Mouse (Mus musculus) forebrain, embryonic 13.5 days (tissue): Measurements from ENCODE around the gene Tmem39b. TPM values are rescaled to one million over a fixed set of nuclear protein-coding genes. Genes with fewer than 3 reads are reported as not detected.

Experiments
- ATAC-seq: fragments of 200-750 bp; cut with Nextera tagmentation; 2 replicates; pipeline ENCODE4 v1.8.0; 2017
- H3K27ac ChIP-seq: fragments of 300-500 bp; sonication (generic); 2 replicates; pipeline ENCODE4 v1.5.1; 2015; ENCODE audit warnings: inconsistent platforms, mild to moderate bottlenecking, moderate library complexity
- H3K27me3 ChIP-seq: fragments of 300-500 bp; sonication (generic); 2 replicates; pipeline ENCODE4 v1.6.1; 2015; ENCODE audit warnings: mild to moderate bottlenecking, inconsistent platforms
- H3K36me3 ChIP-seq: fragments of 300-500 bp; sonication (generic); 2 replicates; pipeline ENCODE4 v1.6.1; 2015; ENCODE audit warnings: mild to moderate bottlenecking, inconsistent platforms; ENCODE audit not compliant: poor library complexity, severe bottlenecking
- H3K4me1 ChIP-seq: fragments of 300-500 bp; sonication (generic); 2 replicates; pipeline ENCODE4 v1.6.1; 2015; ENCODE audit warnings: inconsistent platforms
- H3K4me2 ChIP-seq: fragments of 300-500 bp; sonication (generic); 2 replicates; pipeline ENCODE4 v1.6.1; 2015; ENCODE audit warnings: inconsistent platforms, mild to moderate bottlenecking, moderate library complexity
- H3K4me3 ChIP-seq: fragments of 300-500 bp; sonication (generic); 2 replicates; pipeline ENCODE4 v1.5.1; 2015; ENCODE audit warnings: mild to moderate bottlenecking, inconsistent platforms
- H3K9ac ChIP-seq: fragments of 300-500 bp; sonication (generic); 2 replicates; pipeline ENCODE4 v1.6.1; 2015; ENCODE audit warnings: mild to moderate bottlenecking, inconsistent platforms
- H3K9me3 ChIP-seq: fragments of 300-500 bp; sonication (generic); replicated peaks from 2 replicates; pipeline ENCODE4 v1.6.1; 2016; ENCODE audit warnings: inconsistent platforms
- WGBS: fragments of 180-500 bp; shearing (Covaris S2); methylation state at CpG from one replicate; pipeline ENCODE4 v1.1.7; 2015; 5-methylcytosine and 5-hydroxymethylcytosine counted together
- polyA plus RNA-seq: library from polyadenylated mRNA; unstranded; fragments of >200 nt; fragmentation: Nextera tagmentation; extraction: Ambion mirVana; gene quantifications from 2 replicates; pipeline ENCODE4 v1.2.1, GENCODE M21; 2015

Gene Tmem39b
- polyA plus RNA-seq, 1 experiment from 2014 or later, result 15.5 TPM

DNA sequence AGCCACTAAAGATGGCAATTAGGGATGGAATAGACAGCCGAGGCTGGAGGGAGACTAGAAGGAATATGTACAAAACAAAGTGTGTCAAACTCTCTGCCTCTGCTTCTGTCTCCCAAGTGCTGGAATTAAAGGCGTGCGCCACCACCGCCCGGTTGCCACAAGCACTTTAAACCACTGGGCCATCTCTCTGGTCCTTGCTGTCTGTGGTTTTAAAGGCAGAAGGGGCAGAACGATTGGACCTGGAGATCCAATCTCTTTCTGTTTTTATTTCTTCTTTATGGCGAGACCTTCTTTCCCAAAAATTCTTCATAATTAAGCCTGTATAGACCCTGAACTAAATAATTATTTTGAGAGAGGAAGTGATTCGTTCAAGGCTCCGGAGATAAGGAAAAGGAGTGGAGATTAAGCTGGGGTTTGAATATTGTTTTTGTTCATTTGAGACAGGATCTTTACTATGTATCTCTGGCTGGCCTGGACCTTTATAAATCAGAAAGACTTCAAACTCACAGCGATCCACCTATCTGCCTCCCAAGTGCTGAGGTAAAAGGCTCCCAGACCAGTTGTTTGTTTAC lies 23.7 kb downstream of the Tmem39b start:
- peaks cover 31% of the 10 kb centered on the region for H3K36me3 ChIP-seq
- ATAC-seq, result no peak
- H3K4me3 ChIP-seq, result peak overlapping the region; percentile 100
- H3K9me3 ChIP-seq, result no peaks in the 10 kb centered on the region
- peaks cover 23% of the 10 kb centered on the region for H3K4me1 ChIP-seq
- no peaks in the 10 kb centered on the region for H3K27me3 ChIP-seq
- 11% methylated on average over 10 of the region's 10 CpGs for WGBS
- peak overlapping the region; percentile 98 for H3K4me2 ChIP-seq
- peak overlapping the region; percentile 96 for H3K9ac ChIP-seq
- peak overlapping the region; percentile 88; the same call in 1 of the 2 replicates for H3K27ac ChIP-seq

DNA sequence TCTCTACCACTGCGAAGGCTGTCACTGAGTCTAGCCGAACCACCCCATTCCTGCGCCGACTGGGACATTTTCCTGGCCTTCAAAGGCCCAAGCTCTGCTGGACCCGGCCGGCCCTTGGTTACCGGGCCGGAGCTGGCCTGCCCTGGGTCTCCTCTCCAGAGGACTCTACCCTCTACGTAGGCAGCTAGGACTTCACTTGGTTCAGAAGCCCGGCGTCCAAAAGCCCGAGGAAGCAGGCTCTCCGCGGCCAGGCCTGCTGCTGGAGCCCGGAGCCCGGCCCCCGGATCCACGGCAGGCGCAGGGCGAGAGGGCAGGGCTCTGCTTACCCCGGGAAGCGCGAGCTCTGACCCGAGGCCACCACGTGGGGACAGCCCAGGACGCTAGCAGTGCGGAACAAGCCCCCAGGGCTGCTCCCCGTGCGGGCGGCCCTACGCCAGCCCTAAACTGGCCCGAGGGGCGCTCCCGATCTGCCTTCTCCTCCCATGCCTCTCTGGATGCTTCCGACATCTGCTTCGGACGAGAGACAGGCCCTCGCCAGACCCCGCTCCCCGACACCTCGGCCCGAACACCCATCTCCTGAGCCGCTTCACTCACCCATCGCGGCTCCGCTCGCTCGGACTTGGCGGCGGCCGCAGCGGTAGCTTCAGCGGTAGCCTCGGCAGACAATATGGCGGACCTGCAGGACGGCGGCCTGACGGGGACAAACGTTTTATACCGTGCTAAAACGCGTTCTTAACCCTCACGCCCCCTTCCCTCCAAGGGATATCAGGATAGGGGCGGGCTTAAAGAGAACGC lies 24.4 kb downstream of the Tmem39b start, which contains the start of gene Kpna6:
TSS of gene Kpna6 (minus strand) at position 685 of the 795 bp plus-strand sequence.
- Histone ChIP-seq H3K36me3 (peaks cover 28% of the 10 kb centered on the region), H3K9me3 (no peaks in the 10 kb centered on the region), H3K4me1 (peaks cover 23% of the 10 kb centered on the region), H3K4me3 (peak within 1 kb of the TSS; percentile 100), H3K27me3 (no peaks in the 10 kb centered on the region), H3K9ac (peak within 1 kb of the TSS; percentile 96), H3K4me2 (peak within 1 kb of the TSS; percentile 98), H3K27ac (peak within 1 kb of the TSS; percentile 88)
- ATAC-seq, result peak; percentile 91
- under 1% methylated on average over 59 of the region's 65 CpGs for whole genome bisulfite sequencing

DNA sequence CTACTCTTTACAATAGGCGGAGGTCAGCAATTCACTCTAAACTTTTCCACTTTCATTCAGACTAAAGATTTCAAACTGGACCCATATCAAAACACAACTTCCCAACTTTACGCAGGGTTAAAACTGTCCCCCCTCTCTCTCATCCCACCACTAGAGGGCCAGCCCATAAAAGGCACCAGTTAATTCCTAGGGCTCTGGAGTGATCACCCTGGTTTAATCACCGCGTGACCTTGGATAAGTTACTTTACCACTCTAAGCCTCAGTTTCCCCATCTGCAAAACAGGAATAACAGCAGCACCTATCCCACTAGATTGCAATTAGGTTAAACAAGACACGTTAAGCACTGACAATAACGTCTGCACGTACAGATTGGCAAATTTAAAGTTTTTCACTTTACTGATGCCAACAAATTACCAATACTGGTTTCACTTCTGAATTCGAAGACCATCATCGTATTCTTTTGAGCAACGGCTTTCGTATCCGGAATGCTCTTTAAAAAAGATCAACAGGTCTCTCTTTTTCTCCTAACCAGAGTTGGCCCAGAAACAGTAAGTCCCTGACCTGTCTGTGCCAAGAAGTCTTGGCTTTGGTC lies 25.1 kb downstream of the Tmem39b start:
- ATAC-seq, result peak; percentile 61; the same call in 1 of the 2 replicates
- Histone ChIP-seq H3K36me3 (peaks cover 24% of the 10 kb centered on the region), H3K27ac (peak overlapping the region; percentile 88), H3K9me3 (no peaks in the 10 kb centered on the region), H3K27me3 (no peaks in the 10 kb centered on the region), H3K4me2 (peak overlapping the region; percentile 98), H3K4me1 (peaks cover 23% of the 10 kb centered on the region), H3K9ac (peak overlapping the region; percentile 96), H3K4me3 (peak overlapping the region; percentile 100)
- WGBS, result 8% methylated on average over 12 of the region's 12 CpGs

DNA sequence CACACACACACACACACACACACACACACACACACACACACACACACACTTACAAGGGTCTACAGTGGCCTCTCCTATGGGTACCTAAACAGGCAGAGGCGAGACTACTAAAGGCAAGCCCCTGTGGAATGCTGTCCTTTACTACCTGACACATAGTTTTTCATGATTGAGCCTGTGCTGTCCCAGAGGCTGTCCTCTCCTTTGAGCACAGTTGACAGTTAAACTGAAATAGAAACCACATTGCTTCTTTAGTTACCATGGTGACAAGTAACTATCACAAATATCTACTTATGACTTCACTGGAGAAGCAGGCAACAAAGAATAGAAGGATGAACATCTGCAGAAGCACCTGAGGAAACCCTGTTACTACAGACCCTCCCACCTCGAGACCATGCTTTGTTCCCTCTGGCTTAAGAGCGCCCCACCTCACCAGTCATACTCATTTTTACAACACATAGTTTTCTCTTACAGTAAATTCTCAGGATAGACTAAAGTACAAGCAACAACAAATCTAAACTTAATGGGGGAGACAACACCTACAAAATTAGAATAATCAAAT lies 34.3 kb downstream of the Tmem39b start:
- WGBS, result 81% methylated on average over 3 of the region's 3 CpGs
- Histone ChIP-seq H3K4me3 (no peak overlapping the region), H3K9me3 (no peaks in the 10 kb centered on the region), H3K4me2 (no peak overlapping the region), H3K9ac (no peak overlapping the region), H3K27ac (no peak overlapping the region), H3K36me3 (peaks cover 53% of the 10 kb centered on the region), H3K27me3 (no peaks in the 10 kb centered on the region), H3K4me1 (no peaks in the 10 kb centered on the region)
- ATAC-seq, result no peak

DNA sequence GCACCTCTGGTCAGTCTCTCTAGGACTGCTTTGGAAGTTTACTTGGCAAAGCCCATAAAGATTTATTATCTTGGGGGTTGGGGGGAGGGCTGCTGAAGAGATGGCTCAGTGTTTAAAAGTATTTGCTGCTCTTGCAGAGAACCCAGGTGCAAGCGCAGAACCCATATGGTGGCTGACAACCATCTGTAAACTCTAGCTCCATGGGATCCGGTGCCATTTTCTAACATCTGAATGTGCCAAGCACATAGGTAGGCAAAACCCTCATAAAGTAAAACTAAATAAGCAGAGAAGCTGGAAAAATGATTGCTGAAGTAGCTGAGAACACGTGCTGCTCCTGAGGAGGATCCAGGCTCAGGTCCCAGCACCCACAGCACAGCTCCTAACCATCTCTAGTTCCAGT lies 35.1 kb downstream of the Tmem39b start:
- 89% methylated on average over 3 of the region's 3 CpGs for WGBS

DNA sequence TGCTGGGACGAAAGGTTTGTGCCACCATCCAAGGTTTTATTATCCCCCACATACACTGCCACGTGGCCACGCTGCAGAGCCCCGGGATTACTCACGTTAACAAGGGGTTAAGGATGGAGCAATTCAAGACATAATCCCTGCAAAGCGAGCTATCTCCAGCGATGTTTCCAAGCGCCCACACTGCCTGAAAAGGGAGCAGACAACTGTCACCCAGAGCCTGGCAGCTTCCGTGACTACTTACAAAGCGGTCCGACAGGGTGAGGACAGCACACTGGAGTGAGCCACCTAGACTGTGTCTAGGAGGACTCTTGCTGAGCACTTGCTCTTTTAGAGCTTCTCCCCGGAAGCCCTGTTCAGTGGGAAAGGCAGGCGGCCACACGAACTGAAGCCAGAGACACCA lies 41.9 kb downstream of the Tmem39b start:
- Histone ChIP-seq H3K36me3 (peaks cover 94% of the 10 kb centered on the region), H3K27ac (no peak overlapping the region)
- 91% methylated on average over 14 of the region's 14 CpGs for WGBS

More for the DNA sequence above, 35.1 kb downstream of the Tmem39b start:
- Histone ChIP-seq H3K4me3 (no peak overlapping the region), H3K9me3 (no peaks in the 10 kb centered on the region), H3K4me1 (no peaks in the 10 kb centered on the region), H3K27me3 (no peaks in the 10 kb centered on the region), H3K27ac (no peak overlapping the region), H3K4me2 (no peak overlapping the region), H3K9ac (no peak overlapping the region), H3K36me3 (peaks cover 57% of the 10 kb centered on the region)
- no peak for ATAC-seq

DNA sequence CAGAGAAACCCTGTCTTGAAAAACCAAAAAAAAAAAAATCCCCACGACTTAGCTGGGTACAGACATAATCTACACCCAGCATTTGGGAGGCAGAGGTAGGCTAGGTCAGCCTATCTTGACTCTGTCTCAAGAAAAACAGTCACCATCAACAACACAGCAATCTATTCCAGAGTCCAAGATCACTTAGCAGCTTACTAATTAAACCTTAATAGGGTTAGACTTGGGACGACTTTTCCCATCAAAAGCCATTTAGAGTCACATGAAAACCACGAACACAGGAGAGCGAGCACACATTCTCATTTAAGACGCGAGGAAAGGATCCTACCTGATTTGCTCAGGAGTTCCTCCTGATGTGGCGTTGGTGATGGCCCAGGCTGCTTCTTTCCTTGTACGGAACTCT lies 46.3 kb downstream of the Tmem39b start:
- Histone ChIP-seq H3K4me1 (no peaks in the 10 kb centered on the region), H3K4me3 (no peak overlapping the region), H3K27ac (no peak overlapping the region), H3K4me2 (no peak overlapping the region), H3K9me3 (no peaks in the 10 kb centered on the region), H3K27me3 (no peaks in the 10 kb centered on the region), H3K9ac (no peak overlapping the region), H3K36me3 (peaks cover 96% of the 10 kb centered on the region)
- WGBS, result 94% methylated on average over 8 of the region's 8 CpGs
- no peak for ATAC-seq

More for the DNA sequence above, 41.9 kb downstream of the Tmem39b start:
- Histone ChIP-seq H3K4me1 (no peaks in the 10 kb centered on the region), H3K9ac (no peak overlapping the region), H3K9me3 (no peaks in the 10 kb centered on the region), H3K27me3 (no peaks in the 10 kb centered on the region), H3K4me2 (no peak overlapping the region), H3K4me3 (no peak overlapping the region)
- ATAC-seq, result no peak

DNA sequence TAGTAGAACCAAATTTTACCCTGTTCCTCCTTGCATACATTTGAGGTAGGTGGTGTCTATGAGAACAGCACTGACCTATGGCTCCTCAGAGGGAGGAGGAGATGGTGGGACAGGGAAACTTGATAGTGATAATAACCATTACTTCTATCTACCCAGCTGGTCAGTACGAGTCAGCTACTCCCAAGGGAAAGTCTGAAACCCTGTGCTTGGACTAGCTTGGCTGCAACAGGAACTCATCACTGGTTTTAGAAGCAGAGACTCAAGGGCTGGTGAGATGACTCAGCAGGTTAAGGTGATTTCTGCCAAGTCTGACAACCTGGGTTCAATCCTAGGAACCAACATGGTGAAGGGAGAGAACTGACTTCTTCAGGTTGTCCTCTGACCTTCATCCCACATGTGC lies 48.0 kb downstream of the Tmem39b start:
- Histone ChIP-seq H3K9me3 (no peaks in the 10 kb centered on the region), H3K27ac (no peak overlapping the region), H3K36me3 (peaks cover 83% of the 10 kb centered on the region), H3K4me2 (no peak overlapping the region), H3K4me1 (no peaks in the 10 kb centered on the region), H3K9ac (no peak overlapping the region), H3K27me3 (no peaks in the 10 kb centered on the region), H3K4me3 (no peak overlapping the region)
- no peak for ATAC-seq
- 81% methylated on average over 1 of the region's 1 CpGs for WGBS

DNA sequence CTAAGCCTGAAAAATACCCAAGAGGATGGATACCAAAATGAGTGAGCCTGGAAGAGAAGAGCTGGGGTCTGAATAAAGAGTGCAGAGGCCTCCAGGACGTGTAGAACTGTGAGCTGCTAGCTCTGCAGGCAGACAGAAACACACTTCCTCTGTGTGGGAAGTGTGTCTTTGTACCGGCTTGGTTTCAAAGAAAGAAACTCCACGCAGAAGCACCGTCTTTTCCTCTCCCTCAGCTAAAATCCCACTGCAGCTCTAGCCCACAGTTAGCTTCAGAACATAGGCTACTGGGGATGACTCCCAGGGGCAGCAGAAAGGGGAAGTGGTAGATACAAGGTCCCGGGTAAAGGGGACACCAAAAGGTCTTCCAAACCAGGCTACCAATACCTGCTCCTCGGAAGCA lies 51.4 kb downstream of the Tmem39b start:
- Histone ChIP-seq H3K4me1 (peaks cover 9% of the 10 kb centered on the region), H3K36me3 (peaks cover 53% of the 10 kb centered on the region), H3K27me3 (no peaks in the 10 kb centered on the region), H3K4me3 (no peak overlapping the region), H3K9ac (no peak overlapping the region), H3K9me3 (no peaks in the 10 kb centered on the region), H3K27ac (no peak overlapping the region), H3K4me2 (no peak overlapping the region)
- WGBS, result 87% methylated on average over 6 of the region's 6 CpGs
- no peak for ATAC-seq

DNA sequence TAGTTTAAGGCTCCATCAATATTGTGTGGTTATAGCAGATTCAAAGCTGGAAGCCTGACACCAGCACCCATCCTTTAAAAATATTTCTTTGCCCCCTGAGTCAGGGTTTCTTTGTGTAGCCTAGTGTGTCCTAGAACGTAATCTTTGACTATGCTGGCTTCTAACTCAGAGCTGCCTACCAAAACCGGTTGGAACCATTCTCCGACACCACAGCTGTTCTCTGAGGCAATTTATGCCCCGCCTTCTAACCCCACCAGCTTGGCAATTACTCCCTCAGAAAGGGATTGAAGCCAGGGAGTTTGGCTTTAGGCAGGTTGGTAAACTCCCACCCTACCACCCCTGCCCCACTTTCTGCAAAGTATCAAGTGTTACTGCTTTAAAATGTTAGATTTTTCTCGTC lies 54.9 kb downstream of the Tmem39b start:
- Histone ChIP-seq H3K27ac (no peak overlapping the region), H3K4me3 (peak overlapping the region; percentile 75; the same call in 1 of the 2 replicates), H3K9ac (0 out of 2 replicates have a peak overlapping the region, but pooled peaks have one; percentile 10), H3K27me3 (no peaks in the 10 kb centered on the region), H3K4me2 (peak overlapping the region; percentile 41), H3K4me1 (peaks cover 38% of the 10 kb centered on the region), H3K9me3 (no peaks in the 10 kb centered on the region), H3K36me3 (peaks cover 44% of the 10 kb centered on the region)
- no peak for ATAC-seq
- WGBS, result 43% methylated on average over 5 of the region's 5 CpGs

DNA sequence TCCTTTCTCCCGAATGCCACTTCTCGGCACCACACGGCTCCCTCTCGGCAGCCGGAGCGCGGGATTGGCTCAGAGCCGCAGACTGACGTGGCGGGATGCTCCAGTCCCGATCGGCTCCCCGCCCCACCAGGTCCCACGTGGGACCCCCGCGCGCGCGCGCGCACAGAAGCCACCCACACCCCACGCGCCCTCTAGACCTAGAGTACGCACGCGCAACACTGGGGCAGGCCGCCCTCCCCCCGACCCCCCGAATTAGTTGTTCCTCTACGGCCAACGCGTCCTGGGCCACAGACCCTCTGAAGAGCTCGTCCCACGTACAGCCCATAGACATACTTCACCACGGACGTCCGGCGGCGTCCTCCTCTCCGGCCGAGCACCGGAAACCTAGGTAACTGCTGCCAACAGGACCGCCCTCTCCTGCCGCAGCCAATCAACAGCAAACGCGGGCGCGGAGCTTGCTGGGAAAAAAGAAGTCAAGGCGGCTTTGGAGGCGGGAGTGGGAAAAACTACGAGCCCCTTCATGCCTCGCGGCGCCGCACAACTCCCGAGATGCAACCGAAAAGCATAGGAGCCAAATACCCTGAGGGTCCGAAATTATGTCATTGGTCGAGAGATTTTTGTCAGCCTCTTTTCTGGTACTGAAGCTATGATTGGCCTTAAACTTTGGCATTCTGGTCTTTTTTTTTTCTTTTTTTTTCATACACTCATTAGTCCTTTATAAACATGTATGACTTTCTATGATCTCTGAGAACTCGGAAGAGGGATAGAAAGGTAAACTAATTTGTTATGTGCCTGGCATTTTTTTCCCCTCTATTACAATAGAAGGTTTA lies 55.8 kb downstream of the Tmem39b start, which contains the start of gene Txlna:
TSS of gene Txlna (minus strand) at position 428 of the 830 bp plus-strand sequence.
- Histone ChIP-seq H3K4me1 (peaks cover 38% of the 10 kb centered on the region), H3K4me3 (peak within 1 kb of the TSS; percentile 75), H3K36me3 (peaks cover 44% of the 10 kb centered on the region), H3K9me3 (no peaks in the 10 kb centered on the region), H3K4me2 (peak within 1 kb of the TSS; percentile 96), H3K27ac (peak within 1 kb of the TSS; percentile 92), H3K27me3 (no peaks in the 10 kb centered on the region), H3K9ac (peak within 1 kb of the TSS; percentile 92)
- WGBS, result under 1% methylated on average over 60 of the region's 60 CpGs
- peak; percentile 96 for ATAC-seq
